Mouse (Mus musculus): Measurements from ENCODE around the gene Olfr1121. TPM values are rescaled to one million over a fixed set of nuclear protein-coding genes. Genes with fewer than 3 reads are reported as not detected.

Olfr1121 gene
- polyA plus RNA-seq, 1 experiment from 2014 or later: not detected

Other genes starting within 250 kb of the Olfr1121 start
- not detected in 2 replicates for gene Olfr1110, start 229.6 kb upstream of the Olfr1121 start, polyA plus RNA-seq (2015; fragmentation: Nextera tagmentation; extraction: Ambion mirVana)
- gene Olfr1111, start 217.3 kb upstream of the Olfr1121 start, polyA plus RNA-seq (2015; fragmentation: Nextera tagmentation; extraction: Ambion mirVana): not detected in 2 replicates
- gene Olfr1112, start 182.1 kb upstream of the Olfr1121 start, polyA plus RNA-seq (2015; fragmentation: Nextera tagmentation; extraction: Ambion mirVana): not detected in 2 replicates
- not detected in 2 replicates for gene Olfr1113, start 160.9 kb upstream of the Olfr1121 start, polyA plus RNA-seq (2015; fragmentation: Nextera tagmentation; extraction: Ambion mirVana)
- gene Olfr1115, start 121.9 kb upstream of the Olfr1121 start, polyA plus RNA-seq (2015; fragmentation: Nextera tagmentation; extraction: Ambion mirVana): not detected in 2 replicates
- gene Olfr1116, start 102.4 kb upstream of the Olfr1121 start, polyA plus RNA-seq (2015; fragmentation: Nextera tagmentation; extraction: Ambion mirVana): not detected in 2 replicates
- gene Olfr1118, start 62.3 kb upstream of the Olfr1121 start, polyA plus RNA-seq (2015; fragmentation: Nextera tagmentation; extraction: Ambion mirVana): not detected in 2 replicates
- gene Olfr1120, start 15.1 kb upstream of the Olfr1121 start, polyA plus RNA-seq (2015; fragmentation: Nextera tagmentation; extraction: Ambion mirVana): not detected in 2 replicates
- not detected in 2 replicates for gene Olfr1122, start 16.0 kb downstream of the Olfr1121 start, polyA plus RNA-seq (2015; fragmentation: Nextera tagmentation; extraction: Ambion mirVana)
- gene Olfr1123, start 46.7 kb downstream of the Olfr1121 start, polyA plus RNA-seq (2015; fragmentation: Nextera tagmentation; extraction: Ambion mirVana): not detected in 2 replicates
- 0.08 TPM in 1 of 2 replicates, not detected in the other for gene Olfr1124, start 60.4 kb downstream of the Olfr1121 start, polyA plus RNA-seq (2015; fragmentation: Nextera tagmentation; extraction: Ambion mirVana)
- not detected in 2 replicates for gene Olfr1126, start 84.1 kb downstream of the Olfr1121 start, polyA plus RNA-seq (2015; fragmentation: Nextera tagmentation; extraction: Ambion mirVana)
- not detected in 2 replicates for gene Pramel7, start 127.2 kb downstream of the Olfr1121 start, polyA plus RNA-seq (2015; fragmentation: Nextera tagmentation; extraction: Ambion mirVana)
- gene Pramel6, start 136.7 kb downstream of the Olfr1121 start, polyA plus RNA-seq (2015; fragmentation: Nextera tagmentation; extraction: Ambion mirVana): not detected in 2 replicates
- gene Olfr153, start 161.9 kb downstream of the Olfr1121 start, polyA plus RNA-seq (2015; fragmentation: Nextera tagmentation; extraction: Ambion mirVana): not detected in 2 replicates
- not detected in 2 replicates for gene Olfr1128, start 175.6 kb downstream of the Olfr1121 start, polyA plus RNA-seq (2015; fragmentation: Nextera tagmentation; extraction: Ambion mirVana)
- not detected in 2 replicates for gene Olfr1129, start 204.0 kb downstream of the Olfr1121 start, polyA plus RNA-seq (2015; fragmentation: Nextera tagmentation; extraction: Ambion mirVana)
- not detected in 2 replicates for gene Olfr1130, start 236.3 kb downstream of the Olfr1121 start, polyA plus RNA-seq (2015; fragmentation: Nextera tagmentation; extraction: Ambion mirVana)

Data from midbrain, embryonic 16.5 days (tissue).